Mouse (Mus musculus) heart, embryonic 15.5 days (tissue): ENCODE measurements around the gene Smim13. TPM values are rescaled to one million over a fixed set of nuclear protein-coding genes. Genes with fewer than 3 reads are reported as not detected.
A peak's percentile ranks its signal among the peaks of the same experiment; 100 is the strongest.

Experiments used
- ATAC-seq: fragments of 200-750 bp; cut with Nextera tagmentation; replicated peaks from 2 replicates; pipeline ENCODE4 v1.8.0; 2017; ENCODE audit warnings: low read depth, moderate TSS enrichment; ENCODE audit not compliant: insufficient number of reproducible peaks, insufficient read depth, low FRiP score
- H3K27ac ChIP-seq: fragments of 300-500 bp; sonication (generic); 2 replicates; pipeline ENCODE4 v1.5.1; 2015; ENCODE audit warnings: mild to moderate bottlenecking, inconsistent platforms
- H3K27me3 ChIP-seq: fragments of 300-500 bp; sonication (generic); 2 replicates; pipeline ENCODE4 v1.6.1; 2015; ENCODE audit warnings: inconsistent platforms
- H3K36me3 ChIP-seq: fragments of 300-500 bp; sonication (generic); 2 replicates; pipeline ENCODE4 v1.6.1; 2015; ENCODE audit warnings: mild to moderate bottlenecking, inconsistent platforms
- H3K4me1 ChIP-seq: fragments of 300-500 bp; sonication (generic); replicated peaks from 2 replicates; pipeline ENCODE4 v1.6.1; 2015; ENCODE audit warnings: inconsistent platforms
- H3K4me2 ChIP-seq: fragments of 300-500 bp; sonication (generic); 2 replicates; pipeline ENCODE4 v1.6.1; 2015; ENCODE audit warnings: inconsistent platforms, mild to moderate bottlenecking, moderate library complexity
- H3K4me3 ChIP-seq: fragments of 300-500 bp; sonication (generic); 2 replicates; pipeline ENCODE4 v1.5.1; 2015; ENCODE audit warnings: mild to moderate bottlenecking, inconsistent platforms
- H3K9ac ChIP-seq: fragments of 300-500 bp; sonication (generic); 2 replicates; pipeline ENCODE4 v1.6.1; 2015; ENCODE audit warnings: mild to moderate bottlenecking, inconsistent platforms
- H3K9me3 ChIP-seq: fragments of 300-500 bp; sonication (generic); replicated peaks from 2 replicates; pipeline ENCODE4 v1.6.1; 2016; ENCODE audit warnings: inconsistent platforms
- WGBS: fragments of 180-500 bp; shearing (Covaris S2); methylation state at CpG from one replicate; pipeline ENCODE4 v1.1.7; 2015; ENCODE audit warnings: mixed read lengths; 5-methylcytosine and 5-hydroxymethylcytosine counted together
- polyA plus RNA-seq: library from polyadenylated mRNA; unstranded; fragments of >200 nt; fragmentation: Nextera tagmentation; extraction: Ambion mirVana; gene quantifications from 2 replicates; pipeline ENCODE4 v1.2.1, GENCODE M21; 2015

Gene Smim13
- polyA plus RNA-seq, 1 experiment from 2014 or later, result 9.6 TPM

DNA sequence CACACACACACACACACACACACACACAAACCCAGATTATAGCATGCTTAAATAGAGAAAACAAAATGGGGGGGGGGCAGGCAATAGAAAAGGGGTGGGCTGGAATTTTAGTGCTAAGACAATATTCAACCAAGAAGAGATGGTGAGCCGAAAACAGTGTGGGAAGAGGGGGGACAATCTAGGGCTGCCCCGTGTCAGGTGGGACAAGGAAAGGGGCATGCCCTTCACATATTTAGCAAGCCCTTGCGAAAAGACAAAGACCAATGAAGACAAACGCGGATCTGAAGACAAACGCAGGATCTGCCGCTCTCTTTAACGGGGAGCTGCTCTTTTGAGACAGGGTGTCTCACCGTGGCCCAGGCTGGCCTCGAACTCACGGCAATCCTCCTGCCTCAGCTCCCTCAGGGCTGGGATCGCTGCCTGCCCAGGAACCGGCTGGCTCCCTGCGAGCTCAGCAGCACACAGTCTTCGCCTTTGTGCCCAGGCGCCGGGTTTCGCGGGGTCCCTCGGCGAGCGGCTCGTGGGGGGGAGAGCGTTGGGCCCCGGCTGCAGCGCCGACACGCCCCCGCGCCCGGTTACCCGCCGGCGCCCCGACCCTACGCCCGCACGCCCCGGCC, 29.8 kb upstream of the Smim13 start:
- WGBS, result 3% methylated on average over 38 of the region's 39 CpGs
- Histone ChIP-seq H3K27me3 (no peaks in the 10 kb centered on the region), H3K27ac (no peak overlapping the region), H3K9ac (peak overlapping the region; percentile 37; the same call in 1 of the 2 replicates), H3K36me3 (no peaks in the 10 kb centered on the region), H3K4me2 (peak overlapping the region; percentile 80), H3K9me3 (no peaks in the 10 kb centered on the region), H3K4me1 (peaks cover 8% of the 10 kb centered on the region), H3K4me3 (peak overlapping the region; percentile 58)
- no peak for ATAC-seq

DNA sequence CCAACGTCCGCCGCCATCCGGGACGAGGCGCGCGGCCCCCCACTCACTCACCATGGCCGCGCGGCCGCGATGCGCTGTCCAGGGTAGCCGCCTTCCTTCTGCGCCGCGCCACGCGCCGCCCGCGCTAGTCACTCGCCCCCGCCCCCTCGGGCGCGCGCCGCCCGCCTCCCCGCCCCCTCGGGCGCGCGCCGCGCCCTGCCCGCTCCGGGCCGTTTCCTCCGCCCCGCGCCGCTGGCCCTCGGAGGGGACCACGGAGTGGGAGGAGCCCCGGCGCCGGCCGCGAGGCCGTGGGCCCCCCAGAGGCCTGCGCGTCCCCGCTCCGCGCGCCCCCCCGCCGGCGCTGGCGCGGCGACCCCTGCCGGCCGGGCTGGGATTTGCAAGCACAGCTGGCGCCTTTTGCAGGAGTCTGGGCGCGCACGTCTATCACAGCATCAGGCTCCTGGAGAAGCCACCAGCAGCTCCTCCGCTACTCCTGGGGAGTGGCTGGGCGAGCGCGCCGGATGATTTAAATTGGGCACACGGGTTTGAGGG, 29.3 kb upstream of the Smim13 start, which contains the start of gene Elovl2:
TSS of gene Elovl2 (minus strand) at position 102 of the 531 bp plus-strand sequence.
- no peak within 1 kb of the TSS for H3K27ac ChIP-seq
- ATAC-seq, result peak; percentile 92
- 2% methylated on average over 36 of the region's 77 CpGs for WGBS

DNA sequence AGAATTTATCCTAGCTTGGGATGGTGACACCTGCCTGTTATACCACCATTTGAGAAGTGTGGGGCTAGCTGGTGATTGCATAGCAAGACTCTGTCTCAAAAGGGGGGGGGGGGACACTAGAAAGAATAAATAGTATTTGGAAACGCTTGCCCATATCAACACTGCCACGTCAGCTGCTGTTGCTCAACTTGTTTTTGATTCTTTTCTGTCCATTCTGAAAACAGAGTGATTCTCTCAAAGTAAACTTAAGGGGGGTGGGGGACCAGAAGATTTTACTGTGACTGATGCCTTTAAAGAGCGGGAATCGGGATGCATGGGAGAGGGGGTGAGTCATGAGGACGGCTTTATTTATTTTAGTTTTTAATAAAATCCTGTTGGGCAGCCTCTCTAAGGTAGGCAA, 23.1 kb upstream of the Smim13 start:
- Histone ChIP-seq H3K4me1 (no peaks in the 10 kb centered on the region), H3K27me3 (no peaks in the 10 kb centered on the region), H3K9ac (no peak overlapping the region), H3K36me3 (no peaks in the 10 kb centered on the region), H3K9me3 (no peaks in the 10 kb centered on the region), H3K27ac (no peak overlapping the region), H3K4me2 (no peak overlapping the region), H3K4me3 (no peak overlapping the region)
- WGBS, result 66% methylated on average over 5 of the region's 5 CpGs
- no peak for ATAC-seq

More for the DNA sequence above, 29.3 kb upstream of the Smim13 start, which contains the start of gene Elovl2:
- peaks cover 8% of the 10 kb centered on the region for H3K4me1 ChIP-seq
- no peaks in the 10 kb centered on the region for H3K9me3 ChIP-seq
- peak within 1 kb of the TSS; percentile 58 for H3K4me3 ChIP-seq
- no peaks in the 10 kb centered on the region for H3K36me3 ChIP-seq
- H3K9ac ChIP-seq, result peak within 1 kb of the TSS; percentile 37; the same call in 1 of the 2 replicates
- no peaks in the 10 kb centered on the region for H3K27me3 ChIP-seq
- peak within 1 kb of the TSS; percentile 80 for H3K4me2 ChIP-seq

DNA sequence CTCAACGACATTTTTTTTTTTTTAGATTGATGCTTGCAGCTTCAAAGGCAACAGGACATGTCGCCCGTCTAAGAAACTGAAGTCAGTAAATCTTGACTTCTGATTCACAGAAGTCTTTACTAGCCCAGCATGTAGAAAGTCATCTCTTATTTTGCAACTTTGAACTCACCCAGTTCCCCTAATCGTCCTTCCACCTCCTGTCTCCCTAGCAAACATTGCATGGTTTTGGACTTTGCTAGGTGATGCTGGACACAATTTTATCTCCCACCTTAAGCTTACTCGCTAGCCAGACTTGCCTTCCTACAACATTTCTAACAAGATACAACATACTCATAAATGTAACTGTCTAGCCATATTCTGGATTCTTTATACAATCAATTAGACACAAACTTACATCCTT, 21.6 kb upstream of the Smim13 start:
- no peak for ATAC-seq
- Histone ChIP-seq H3K27ac (no peak overlapping the region), H3K27me3 (no peaks in the 10 kb centered on the region), H3K9me3 (no peaks in the 10 kb centered on the region), H3K4me2 (no peak overlapping the region), H3K4me1 (no peaks in the 10 kb centered on the region), H3K36me3 (no peaks in the 10 kb centered on the region), H3K9ac (no peak overlapping the region), H3K4me3 (no peak overlapping the region)
- WGBS, result 77% methylated on average over 5 of the region's 5 CpGs

DNA sequence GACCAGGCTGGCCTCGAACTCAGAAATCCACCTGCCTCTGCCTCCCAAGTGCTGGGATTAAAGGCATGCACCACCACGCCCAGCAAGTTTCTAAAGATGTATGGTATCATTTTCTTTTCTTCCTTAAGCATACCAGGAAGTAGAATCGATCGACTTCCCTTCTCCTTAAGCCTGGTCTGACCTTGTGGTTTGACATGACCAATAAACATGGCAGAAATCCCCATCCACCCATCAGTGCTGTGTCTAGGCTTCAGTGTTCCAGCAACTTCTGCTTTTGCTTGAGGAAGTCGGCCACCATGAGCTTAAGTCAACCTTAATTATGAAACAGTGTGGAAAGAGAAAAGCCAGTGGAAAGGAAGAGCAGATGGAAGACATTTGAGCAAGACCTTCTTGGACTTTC, 19.4 kb upstream of the Smim13 start:
- H3K27me3 ChIP-seq, result no peaks in the 10 kb centered on the region
- no peak overlapping the region for H3K4me2 ChIP-seq
- H3K27ac ChIP-seq, result no peak overlapping the region
- H3K36me3 ChIP-seq, result no peaks in the 10 kb centered on the region
- no peaks in the 10 kb centered on the region for H3K4me1 ChIP-seq
- 71% methylated on average over 5 of the region's 5 CpGs for WGBS
- H3K9ac ChIP-seq, result no peak overlapping the region
- no peak overlapping the region for H3K4me3 ChIP-seq
- no peak for ATAC-seq
- no peaks in the 10 kb centered on the region for H3K9me3 ChIP-seq

DNA sequence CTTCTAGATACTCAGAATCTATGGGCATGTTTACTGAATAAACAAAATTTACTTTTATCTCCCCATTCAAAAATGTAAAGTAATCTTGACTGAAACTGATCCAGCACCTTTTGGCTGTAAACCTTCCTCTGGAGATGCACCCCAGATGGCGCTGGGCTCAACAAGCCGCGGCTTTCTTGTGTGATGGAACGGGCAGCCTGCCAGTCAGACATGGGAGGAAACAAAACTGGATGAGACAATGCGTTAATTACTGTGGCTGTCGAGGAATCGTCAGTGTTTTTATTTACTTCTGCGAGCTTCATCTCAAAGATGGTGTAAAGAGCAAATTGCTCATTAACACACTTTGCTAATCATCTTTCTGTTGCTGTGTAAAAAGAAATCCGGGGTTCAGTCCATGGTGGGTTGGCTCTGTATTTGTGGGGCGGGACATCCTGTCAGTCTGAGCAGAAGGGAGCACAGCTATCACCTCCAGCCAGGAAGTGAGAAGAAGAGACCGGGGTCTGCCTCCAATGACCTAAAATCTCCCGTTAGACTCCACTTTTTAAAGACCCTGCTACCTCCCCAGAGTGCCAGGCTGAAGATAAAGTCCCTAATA, 18.2 kb upstream of the Smim13 start:
- Histone ChIP-seq H3K36me3 (no peaks in the 10 kb centered on the region), H3K4me1 (no peaks in the 10 kb centered on the region), H3K9me3 (no peaks in the 10 kb centered on the region), H3K27me3 (no peaks in the 10 kb centered on the region), H3K4me2 (no peak overlapping the region), H3K9ac (no peak overlapping the region), H3K27ac (no peak overlapping the region), H3K4me3 (no peak overlapping the region)
- 79% methylated on average over 12 of the region's 12 CpGs for WGBS
- ATAC-seq, result no peak

DNA sequence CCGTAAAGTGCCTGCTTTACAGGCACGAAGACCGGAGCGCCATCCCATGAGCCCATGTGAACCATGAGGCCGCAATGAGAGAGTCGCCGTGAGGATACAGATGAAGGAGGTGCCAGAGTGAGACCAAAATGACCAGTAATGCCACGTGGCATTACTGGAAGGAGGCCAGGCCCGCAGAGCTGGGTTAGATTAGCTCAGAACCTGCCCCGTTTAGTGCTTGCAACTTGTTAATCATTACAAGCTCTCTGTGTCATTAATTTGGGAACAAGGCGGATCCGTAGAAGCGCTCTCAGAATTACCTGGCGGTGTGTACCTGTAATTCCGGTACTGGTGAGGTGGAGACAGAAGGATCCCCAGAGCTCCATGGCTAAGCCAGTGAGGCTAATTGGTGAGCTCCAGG, 17.4 kb upstream of the Smim13 start:
- WGBS, result 89% methylated on average over 15 of the region's 15 CpGs
- H3K4me2 ChIP-seq, result no peak overlapping the region
- H3K27ac ChIP-seq, result no peak overlapping the region
- no peaks in the 10 kb centered on the region for H3K27me3 ChIP-seq
- no peaks in the 10 kb centered on the region for H3K9me3 ChIP-seq
- no peaks in the 10 kb centered on the region for H3K4me1 ChIP-seq
- no peak overlapping the region for H3K4me3 ChIP-seq
- no peak for ATAC-seq
- no peak overlapping the region for H3K9ac ChIP-seq
- no peaks in the 10 kb centered on the region for H3K36me3 ChIP-seq

DNA sequence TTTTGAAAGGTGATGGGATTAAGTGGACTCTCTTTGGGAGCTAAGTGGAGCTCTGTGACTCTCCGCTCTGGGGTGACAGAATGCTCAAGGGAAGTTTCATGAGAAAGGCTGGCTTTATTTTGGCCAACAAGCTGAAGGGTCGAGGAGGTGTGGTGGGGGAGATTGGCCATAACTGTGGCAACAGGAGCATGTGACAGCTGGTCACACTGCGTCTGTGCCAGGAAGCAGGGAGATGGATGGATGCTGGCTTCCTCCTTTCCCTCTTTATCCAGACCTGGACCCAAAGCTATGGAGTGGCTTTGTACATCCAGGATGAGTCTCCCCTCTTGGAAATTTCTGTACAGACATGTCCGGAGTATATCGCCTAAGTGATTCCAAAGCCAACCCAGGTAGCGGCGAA, 16.4 kb upstream of the Smim13 start:
- Histone ChIP-seq H3K4me3 (no peak overlapping the region), H3K9me3 (no peaks in the 10 kb centered on the region), H3K9ac (no peak overlapping the region), H3K27me3 (no peaks in the 10 kb centered on the region), H3K4me1 (no peaks in the 10 kb centered on the region), H3K36me3 (no peaks in the 10 kb centered on the region), H3K4me2 (no peak overlapping the region), H3K27ac (no peak overlapping the region)
- 78% methylated on average over 7 of the region's 7 CpGs for WGBS
- ATAC-seq, result no peak

DNA sequence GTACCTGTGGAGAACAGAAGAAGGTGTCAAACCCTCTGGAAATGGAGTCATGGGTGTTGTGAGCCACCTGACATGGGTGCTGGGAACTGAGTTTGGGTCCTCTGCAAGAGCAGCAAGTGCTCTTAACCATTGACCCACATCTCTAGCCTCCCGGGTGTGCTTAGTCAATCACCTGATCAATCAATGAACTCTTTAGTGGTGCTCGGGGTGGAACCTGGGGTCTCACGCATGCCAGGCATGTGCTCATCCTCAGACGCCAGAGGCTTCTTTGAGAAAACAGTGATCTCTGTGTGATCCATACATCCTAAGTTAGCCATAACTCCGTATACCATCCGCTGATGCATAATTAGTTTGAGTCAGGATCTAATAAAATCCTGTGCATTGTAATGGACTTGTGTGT, 14.5 kb upstream of the Smim13 start:
- H3K4me3 ChIP-seq, result no peak overlapping the region
- H3K4me2 ChIP-seq, result no peak overlapping the region
- 84% methylated on average over 6 of the region's 6 CpGs for WGBS
- no peak overlapping the region for H3K9ac ChIP-seq
- H3K9me3 ChIP-seq, result no peaks in the 10 kb centered on the region
- no peak overlapping the region for H3K27ac ChIP-seq
- ATAC-seq, result no peak
- no peaks in the 10 kb centered on the region for H3K4me1 ChIP-seq
- H3K27me3 ChIP-seq, result no peaks in the 10 kb centered on the region; the same call in 1 of the 2 replicates
- H3K36me3 ChIP-seq, result no peaks in the 10 kb centered on the region

DNA sequence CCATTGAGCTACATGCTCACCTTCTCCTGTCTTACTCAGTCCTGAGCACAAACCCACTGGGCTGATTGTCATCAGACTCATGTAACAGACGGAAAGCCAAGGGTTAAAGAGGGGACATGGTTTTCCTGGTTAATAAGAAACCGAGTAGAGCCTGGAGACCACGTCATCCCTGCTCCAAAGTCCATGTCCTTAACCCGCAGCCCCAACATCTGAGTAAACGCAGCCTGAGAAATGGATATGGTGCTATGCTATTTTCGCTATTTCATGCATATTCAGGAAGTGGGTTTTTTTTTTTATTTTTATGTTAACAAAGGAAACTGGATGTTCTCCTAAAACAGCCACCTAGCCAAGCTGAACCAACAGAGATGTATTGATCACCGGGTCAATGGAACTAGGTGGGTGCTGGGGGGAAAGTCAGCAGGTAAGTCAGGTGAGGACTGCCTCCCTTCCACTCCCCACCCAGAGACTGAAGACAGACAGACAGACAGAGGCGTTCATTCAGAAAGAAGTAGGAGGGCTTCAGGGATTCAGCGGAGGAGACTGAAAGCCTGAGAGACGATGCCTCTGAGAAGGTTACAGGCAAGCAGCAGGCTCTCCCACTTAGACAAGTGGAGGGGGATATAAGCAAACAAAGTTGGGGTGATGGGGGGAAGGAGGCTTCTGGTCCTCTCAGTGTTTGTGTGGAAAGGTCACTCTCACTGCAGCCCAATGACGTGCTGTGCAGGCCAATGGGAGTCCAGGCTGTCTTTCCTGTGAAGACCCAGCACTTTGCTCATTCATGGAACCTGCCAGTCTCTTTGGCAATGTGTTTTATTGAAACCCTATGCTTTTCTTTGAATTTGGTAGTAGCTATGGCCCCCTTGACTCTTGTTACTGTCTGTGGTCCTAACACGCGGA, 13.6 kb upstream of the Smim13 start:
- no peak for ATAC-seq
- H3K4me2 ChIP-seq, result no peak overlapping the region
- H3K9ac ChIP-seq, result no peak overlapping the region
- no peak overlapping the region for H3K27ac ChIP-seq
- no peak overlapping the region for H3K4me3 ChIP-seq
- H3K27me3 ChIP-seq, result no peaks in the 10 kb centered on the region; the same call in 1 of the 2 replicates
- H3K36me3 ChIP-seq, result no peaks in the 10 kb centered on the region
- 63% methylated on average over 13 of the region's 13 CpGs for WGBS
- H3K4me1 ChIP-seq, result no peaks in the 10 kb centered on the region
- no peaks in the 10 kb centered on the region for H3K9me3 ChIP-seq

DNA sequence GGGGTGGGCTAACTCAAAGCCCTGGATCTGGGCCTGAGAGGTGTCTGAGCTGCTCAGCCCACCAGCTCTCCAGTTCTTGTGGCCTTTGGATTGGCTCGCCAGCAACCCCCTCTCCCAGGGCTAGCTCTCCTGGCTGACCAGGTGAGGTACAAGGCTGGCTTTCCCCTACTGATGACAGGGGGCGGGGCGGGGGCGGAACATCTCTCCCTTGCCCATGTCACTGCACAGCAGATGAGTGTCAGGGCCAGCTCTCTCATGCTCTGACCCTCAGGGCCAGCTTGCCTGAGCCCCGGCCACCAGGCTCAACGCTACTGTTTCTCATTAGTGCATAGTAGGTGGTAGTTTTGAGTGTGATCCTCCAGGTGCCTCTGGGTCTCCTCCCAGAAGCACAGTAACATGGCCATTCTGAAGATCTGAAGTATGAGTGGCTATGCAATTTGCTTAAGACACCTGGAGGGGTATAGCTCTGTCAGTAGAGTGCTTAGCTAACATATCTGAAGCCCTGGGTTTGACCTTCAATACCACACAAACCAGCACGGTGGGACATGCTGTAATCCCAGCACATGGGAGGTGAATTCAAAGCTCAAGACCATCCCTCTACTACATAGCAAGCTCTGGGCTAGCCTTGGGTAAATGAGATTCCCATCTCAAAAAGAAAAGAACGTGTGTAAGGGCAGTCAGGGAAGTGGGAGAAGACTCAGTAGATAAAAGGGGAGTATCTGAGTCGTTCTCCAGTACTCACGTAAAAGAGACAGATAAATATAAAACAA, 11.4 kb upstream of the Smim13 start:
- no peaks in the 10 kb centered on the region; the same call in 1 of the 2 replicates for H3K27me3 ChIP-seq
- no peak overlapping the region for H3K4me3 ChIP-seq
- H3K27ac ChIP-seq, result no peak overlapping the region
- no peak for ATAC-seq
- no peak overlapping the region for H3K9ac ChIP-seq
- H3K4me2 ChIP-seq, result no peak overlapping the region
- no peaks in the 10 kb centered on the region for H3K9me3 ChIP-seq
- no peaks in the 10 kb centered on the region for H3K4me1 ChIP-seq
- 68% methylated on average over 10 of the region's 10 CpGs for WGBS
- no peaks in the 10 kb centered on the region for H3K36me3 ChIP-seq
